Mouse (Mus musculus): ENCODE data around the gene Ubiad1. TPM values are rescaled to one million over a fixed set of nuclear protein-coding genes. Genes with fewer than 3 reads are reported as not detected.

The Ubiad1 gene
- total RNA-seq, 2 experiments from 2014 or later, result 10.1 to 21.7 TPM

DNA sequence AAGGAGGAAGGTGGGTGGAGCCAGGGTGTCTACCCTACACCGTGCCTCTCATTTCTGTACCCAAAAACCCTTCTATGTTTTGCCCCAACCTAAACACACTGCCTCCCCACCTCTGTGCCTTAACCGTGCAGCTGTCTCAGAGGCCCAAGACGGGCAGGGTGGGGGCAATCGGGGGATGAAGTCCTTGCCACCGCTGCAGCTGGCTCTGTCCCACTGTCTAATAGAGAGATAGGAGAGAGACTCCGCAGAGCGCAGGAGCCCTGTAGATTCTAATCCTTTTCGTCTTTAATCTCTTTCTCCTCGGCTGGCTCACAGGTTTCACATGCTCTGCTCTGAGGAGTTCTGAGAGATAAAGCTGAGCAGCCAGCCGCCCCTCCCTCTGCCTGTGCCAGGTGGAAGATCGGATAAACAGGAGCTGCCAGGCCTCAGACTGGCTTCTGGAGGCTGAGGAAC is 27.5 kb downstream of the Ubiad1 start:
- peak; percentile 88 for ATAC-seq (replicated peaks; ENCODE audit: low FRiP score, low TSS enrichment, poor library complexity, severe bottlenecking)

DNA sequence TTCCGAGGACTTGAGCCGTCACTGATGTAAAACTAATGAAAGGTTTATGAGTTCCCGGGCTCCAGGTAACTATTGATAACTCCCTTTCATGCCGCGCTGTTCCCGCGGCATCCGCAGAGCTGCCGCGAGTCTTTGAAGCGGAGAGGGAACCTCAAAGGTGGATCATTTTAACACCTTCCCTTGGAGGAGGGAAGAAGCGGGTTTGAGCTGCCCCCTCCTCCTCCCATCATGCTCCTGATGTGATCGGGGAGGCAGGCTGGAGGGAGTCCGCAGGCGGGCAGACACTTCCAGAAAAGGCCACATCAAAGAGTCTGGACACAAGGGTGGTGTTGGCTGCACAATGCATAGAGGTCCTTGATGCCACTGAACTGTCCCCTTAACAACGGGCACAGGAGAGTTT is 29.0 kb downstream of the Ubiad1 start:
- no peak for ATAC-seq (replicated peaks; ENCODE audit: low FRiP score, low TSS enrichment, poor library complexity, severe bottlenecking)

DNA sequence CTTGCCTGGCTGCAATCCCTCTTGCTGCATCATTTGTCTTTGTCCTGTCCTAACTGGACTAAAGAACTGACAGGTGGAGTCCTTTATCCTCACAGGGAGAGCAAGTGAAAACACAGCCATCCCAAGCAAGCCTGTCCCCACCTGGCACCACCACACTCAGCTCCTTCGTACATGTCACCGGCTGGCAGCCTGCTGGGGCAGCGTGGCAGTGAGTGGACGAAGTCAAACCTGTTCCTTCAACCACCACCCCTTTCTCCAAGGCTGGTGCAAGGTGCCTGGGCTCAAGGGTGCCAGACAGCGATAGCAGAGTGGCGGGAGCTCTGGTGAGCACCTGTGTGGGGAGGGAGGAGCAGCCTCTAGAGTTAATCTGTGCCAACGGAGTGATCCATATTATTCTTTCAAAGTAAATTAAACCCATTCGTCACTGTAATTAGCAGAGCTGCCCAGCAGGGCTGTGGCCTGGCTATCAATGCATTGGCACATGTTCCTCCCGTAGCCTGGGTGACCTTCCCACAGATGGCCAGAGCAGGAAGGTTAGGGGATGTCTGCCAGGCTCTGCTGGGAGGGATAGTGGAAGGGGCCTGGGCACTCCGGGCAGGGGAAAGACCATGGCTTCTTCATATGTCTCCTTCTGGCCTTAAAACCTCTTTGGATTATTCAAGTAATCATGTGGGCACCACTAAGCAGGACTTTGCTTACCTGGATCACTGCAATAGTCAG is 36.2 kb downstream of the Ubiad1 start:
- ATAC-seq (replicated peaks; ENCODE audit: low FRiP score, low TSS enrichment, poor library complexity, severe bottlenecking), result no peak

DNA sequence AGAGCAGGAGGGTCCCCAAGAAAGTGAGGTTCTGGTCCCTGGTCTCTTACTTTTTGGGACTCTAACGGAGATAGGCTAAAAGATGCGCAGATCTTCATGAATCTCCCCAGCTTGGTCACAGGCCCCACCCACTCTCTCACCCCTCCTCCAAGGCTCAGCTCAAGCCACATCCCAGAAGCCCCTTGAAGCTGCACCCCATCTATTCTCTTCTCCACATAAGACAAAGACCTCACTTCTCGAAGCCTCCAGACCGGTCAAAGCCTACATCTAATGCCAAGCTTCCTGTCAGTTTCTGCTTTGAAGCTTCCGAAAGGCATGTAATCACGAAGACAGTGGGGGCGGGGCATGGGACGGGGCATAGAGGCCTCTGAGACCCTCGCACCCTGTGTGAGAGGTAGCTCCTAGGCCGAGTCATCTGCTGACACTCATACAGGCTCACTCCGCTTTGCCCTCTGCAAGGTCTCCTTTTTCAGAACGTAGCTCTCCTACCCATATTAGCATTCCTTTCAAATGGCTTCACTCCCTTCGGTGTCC is 39.2 kb downstream of the Ubiad1 start:
- no peak for ATAC-seq (replicated peaks; ENCODE audit: low FRiP score, low TSS enrichment, poor library complexity, severe bottlenecking)

DNA sequence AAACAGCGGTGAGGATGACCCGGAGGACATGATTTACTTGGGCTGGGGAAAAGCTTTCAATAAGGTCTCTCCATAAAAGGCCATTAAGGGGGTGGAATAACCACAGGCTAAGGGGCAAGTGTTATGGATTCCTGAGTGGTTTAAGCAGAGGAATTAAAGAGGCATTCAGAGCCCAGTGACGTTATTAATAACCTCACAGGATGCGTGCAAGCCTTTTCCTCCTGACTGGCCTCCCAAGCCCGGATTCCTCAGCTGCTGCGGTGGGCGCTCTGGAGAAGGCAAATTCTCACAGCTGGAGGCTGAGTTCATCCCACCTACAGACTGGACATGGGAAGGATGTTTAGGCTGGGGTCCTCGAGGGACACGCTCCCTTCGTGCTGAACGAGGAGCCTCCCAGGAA is 39.8 kb downstream of the Ubiad1 start:
- ATAC-seq (replicated peaks; ENCODE audit: low FRiP score, low TSS enrichment, poor library complexity, severe bottlenecking), result no peak

DNA sequence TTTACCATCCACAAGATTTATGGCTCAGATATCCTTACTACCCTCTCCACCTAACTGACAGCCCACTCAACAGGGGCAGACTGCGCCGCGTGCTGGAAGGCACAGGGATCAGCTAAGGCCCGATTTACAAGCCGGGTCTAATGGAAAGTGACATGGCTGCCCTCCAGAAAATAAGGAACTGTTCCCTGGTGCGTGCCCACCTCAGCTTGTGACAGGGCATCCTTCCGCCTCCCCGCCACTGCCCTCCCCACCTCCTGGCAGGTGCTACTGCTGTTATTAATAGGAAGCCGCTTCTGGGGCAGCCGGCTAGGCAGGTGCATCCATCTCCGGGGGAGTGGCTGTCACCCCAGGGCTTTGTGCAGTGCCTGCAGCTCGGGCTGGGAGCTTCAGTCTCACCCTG is 41.2 kb downstream of the Ubiad1 start:
- no peak for ATAC-seq (replicated peaks; ENCODE audit: low FRiP score, low TSS enrichment, poor library complexity, severe bottlenecking)

DNA sequence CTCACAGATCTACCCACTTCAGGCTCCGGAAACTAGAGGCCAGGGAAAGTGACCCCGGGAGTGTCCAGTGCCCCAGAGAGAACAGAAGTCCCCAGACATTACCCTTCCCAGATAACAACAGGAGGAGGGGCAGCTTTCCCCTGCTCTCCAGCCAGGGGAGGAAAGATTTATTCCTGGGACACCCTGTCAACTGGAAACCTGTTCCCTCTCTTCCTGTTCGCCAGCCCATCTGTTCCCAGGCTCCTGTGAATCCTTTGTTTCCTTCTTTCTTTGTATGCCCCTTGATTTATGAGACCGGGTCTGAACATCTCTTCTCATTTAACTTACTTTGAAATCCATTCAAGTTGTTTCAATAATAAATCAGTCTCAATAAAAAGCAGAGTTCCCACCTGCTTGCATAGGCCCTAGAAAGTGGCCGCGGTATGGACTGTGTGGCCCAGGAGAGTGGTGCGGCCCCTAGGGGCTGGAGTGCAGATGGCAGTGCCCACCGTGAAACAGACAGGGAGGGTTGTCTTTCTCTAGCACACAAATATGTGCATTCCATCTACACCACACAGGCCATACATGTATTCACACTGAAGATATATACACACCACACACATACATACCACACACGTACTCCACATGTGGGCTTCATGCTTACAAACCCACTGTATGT is 45.0 kb downstream of the Ubiad1 start:
- no peak; the same call in 1 of the 2 replicates for ATAC-seq (replicated peaks; ENCODE audit: low FRiP score, low TSS enrichment, poor library complexity, severe bottlenecking)

DNA sequence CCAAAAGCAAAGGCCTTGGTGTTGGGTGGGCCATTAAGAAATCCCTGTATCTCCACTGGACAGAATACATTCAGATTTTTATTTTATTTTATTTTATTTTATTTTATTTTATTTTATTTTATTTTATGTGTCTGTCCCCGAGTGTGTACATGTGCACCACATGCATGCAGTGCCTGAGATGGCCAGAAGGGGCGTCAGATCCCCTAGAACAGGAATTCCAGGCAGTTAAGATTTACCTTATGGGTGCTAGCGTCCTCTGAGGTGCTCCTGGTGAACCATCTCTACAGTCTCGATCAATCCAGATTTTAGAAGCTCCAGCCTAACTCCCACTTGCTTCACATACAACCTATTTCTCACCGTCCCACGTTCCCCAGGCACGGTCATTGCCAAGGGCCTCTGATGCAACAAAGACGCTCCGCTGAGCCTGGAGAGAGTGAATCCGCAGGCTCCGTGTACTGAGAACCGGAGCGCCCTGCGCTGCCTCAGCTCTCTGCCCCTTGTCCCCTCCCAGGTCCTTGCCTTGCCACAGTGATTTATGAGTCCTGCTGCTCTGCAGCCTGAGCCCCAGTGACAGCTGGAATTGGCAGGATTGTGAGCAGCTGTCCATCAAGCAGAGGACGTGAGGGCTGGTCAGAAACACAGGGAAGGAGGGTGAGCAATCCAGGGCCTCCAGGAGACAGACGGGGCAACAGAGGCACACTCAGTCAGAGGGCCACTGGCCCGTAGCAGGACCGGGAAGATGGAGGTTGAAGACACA is 46.9 kb downstream of the Ubiad1 start:
- no peak for ATAC-seq (replicated peaks; ENCODE audit: low FRiP score, low TSS enrichment, poor library complexity, severe bottlenecking)

DNA sequence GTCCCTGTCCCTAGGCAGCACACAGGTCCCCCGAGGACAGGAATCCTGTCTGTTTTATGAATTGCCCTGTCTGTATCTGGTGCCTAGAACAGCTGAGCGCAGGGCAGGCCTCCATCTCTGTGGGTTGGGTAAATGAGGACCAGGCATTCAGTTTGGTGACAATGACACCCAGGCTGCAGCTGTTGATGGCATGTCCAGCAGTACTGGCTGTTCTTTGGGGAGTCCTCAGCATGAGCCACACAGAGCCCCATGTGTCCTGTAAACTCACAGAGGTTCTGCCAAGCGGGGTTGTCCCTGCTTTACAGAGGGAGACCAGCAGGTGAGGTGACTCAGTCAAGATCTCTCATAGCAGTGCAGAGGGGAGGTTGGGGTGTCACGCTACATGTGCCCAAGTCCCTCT is 47.5 kb downstream of the Ubiad1 start:
- no peak for ATAC-seq (replicated peaks; ENCODE audit: low FRiP score, low TSS enrichment, poor library complexity, severe bottlenecking)

DNA sequence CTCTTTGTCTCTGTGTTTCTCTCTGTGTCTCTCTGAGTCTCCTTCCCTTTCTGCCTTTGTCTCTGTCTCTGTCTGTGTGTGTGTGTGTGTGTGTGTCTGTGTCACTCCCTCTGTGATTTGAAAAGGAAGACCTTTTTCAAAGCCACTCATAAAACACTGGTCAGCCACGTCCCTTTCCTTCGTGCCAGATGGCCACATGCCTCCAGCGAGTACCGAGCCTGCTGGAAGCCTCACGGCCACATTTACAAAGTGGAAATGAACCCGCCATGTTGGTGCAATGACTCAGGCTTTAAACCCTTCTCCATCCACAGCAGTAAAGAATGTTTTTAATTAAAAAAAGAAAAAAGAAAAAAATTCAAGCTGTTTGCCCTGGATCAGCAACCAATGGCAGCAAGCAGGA is 48.7 kb downstream of the Ubiad1 start:
- no peak for ATAC-seq (replicated peaks; ENCODE audit: low FRiP score, low TSS enrichment, poor library complexity, severe bottlenecking)

DNA sequence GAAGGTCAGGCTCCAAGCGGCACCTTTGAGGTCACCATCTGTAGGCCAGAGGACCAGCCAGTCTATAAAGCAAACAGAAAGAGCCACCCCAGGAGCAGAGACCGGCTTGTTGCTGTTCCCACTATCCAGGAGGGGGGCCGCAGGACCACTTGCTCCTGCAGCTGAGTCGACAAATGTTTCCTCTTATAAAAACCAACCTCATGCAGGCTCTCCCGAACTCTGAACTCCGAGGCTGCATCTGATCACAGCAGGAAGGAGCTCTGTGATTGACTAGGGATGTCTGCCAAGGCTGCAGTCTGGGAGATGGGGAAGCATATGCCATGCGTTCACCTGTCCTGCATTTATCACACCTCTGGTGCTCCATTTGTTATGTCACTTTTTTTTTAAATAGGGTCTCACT is 49.4 kb downstream of the Ubiad1 start:
- no peak for ATAC-seq (replicated peaks; ENCODE audit: low FRiP score, low TSS enrichment, poor library complexity, severe bottlenecking)

DNA sequence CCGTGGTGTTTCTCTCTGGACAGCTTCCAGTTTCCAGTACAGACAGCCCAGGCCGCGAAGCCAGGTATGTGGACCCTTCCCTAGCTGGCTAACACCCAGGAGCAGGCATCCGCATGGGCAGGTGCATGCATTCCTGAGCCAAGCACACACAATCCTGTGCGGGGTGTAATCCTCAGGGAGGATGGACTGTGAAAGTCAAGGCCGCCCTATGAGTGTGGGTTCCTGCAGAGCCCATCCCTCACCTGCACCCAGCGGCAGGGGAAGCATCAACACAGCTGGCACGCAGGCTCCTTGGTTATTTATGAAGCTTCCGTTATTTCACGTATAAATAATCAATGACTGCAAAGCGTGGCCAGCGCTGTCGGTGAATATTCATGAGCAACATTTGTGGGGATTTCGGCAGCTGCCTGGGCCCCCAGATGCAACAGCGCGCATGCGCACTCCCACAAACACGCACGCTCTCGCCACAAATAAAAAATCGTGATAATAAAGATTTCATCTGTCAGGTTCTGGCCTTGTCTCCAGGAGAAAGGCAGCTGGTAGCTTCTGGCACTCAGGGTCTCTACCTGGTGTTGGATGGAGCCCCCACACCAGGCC is 52.8 kb downstream of the Ubiad1 start:
- no peak for ATAC-seq (replicated peaks; ENCODE audit: low FRiP score, low TSS enrichment, poor library complexity, severe bottlenecking)

DNA sequence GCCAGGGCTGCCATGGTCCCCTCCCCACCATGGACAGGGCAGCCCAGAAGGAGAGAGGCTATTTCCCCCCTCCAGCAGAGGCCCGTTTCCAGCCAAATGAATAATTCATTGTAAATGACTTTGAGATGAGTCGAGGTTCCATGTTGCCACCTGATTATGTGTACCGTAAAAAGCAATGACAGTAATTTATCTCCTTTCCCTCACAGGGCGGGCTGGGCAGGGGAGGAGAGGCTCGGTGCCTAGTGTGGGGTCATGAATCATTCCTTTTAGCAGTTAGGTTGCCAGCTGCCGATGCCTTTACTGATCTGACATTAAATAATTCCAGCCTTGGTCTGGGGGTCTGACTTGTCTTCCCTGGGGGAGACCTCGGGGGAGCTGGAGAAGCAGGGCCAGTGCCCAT is 54.9 kb downstream of the Ubiad1 start:
- ATAC-seq (replicated peaks; ENCODE audit: low FRiP score, low TSS enrichment, poor library complexity, severe bottlenecking), result no peak

DNA sequence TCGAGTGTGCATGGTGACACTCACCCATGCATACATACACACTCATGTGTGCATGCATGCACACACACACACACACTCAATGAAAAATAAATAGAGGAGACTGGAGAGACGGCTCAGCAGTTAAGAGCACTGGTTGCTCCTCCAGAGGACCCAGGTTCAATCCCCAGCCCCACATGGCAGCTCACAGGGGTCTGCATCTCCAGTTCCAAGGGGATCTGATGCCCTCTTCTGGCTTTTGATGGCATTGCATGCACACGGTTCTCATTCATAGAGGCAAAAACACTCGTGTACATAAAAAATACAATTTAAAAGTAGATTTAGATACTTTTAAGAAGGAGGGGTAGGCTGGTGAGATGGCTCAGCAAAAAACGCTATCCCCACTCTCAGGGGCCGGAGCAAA is 55.5 kb downstream of the Ubiad1 start:
- no peak for ATAC-seq (replicated peaks; ENCODE audit: low FRiP score, low TSS enrichment, poor library complexity, severe bottlenecking)

DNA sequence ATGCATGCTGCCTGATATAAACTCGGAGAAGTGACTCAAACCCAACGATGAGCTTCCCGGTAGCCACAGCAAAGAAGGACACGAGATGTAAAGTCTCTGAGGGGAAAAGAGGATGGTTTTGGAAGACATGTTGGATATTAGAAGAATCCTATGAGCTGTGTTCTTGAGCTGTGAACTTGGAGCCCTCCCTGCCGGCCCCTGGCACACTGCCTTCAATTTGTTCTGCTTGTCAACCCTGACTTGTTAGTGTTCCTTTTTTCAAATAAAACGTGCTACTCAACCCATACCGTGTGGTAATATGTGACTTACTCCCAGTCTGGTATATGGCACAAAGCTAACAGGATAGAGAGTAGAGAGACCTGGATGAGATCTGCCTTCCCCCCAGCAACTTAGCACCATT is 59.3 kb downstream of the Ubiad1 start:
- ATAC-seq (replicated peaks; ENCODE audit: low FRiP score, low TSS enrichment, poor library complexity, severe bottlenecking), result no peak

Other genes starting within 250 kb of the Ubiad1 start
- gene Disp3, start 156.8 kb downstream of the Ubiad1 start, total RNA-seq (2014; fragmentation: Nextera tagmentation), result not detected in 2 replicates
- gene Disp3, start 156.8 kb downstream of the Ubiad1 start, total RNA-seq (2017), result not detected in 2 replicates
- gene Mtor, start 3.8 kb upstream of the Ubiad1 start, total RNA-seq (2014; fragmentation: Nextera tagmentation), result 26.5 and 27.9 TPM in 2 replicates
- gene Mtor, start 3.8 kb upstream of the Ubiad1 start, total RNA-seq (2017), result 9.1 and 12.2 TPM in 2 replicates
- not detected in 2 replicates for gene Angptl7, start 55.7 kb upstream of the Ubiad1 start, total RNA-seq (2014; fragmentation: Nextera tagmentation)
- not detected in 2 replicates for gene Angptl7, start 55.7 kb upstream of the Ubiad1 start, total RNA-seq (2017)
- gene Exosc10, start 113.7 kb upstream of the Ubiad1 start, total RNA-seq (2014; fragmentation: Nextera tagmentation), result 69.1 and 70.6 TPM in 2 replicates
- gene Exosc10, start 113.7 kb upstream of the Ubiad1 start, total RNA-seq (2017), result 54.7 and 66.6 TPM in 2 replicates
- 261 and 281 TPM in 2 replicates for gene Srm, start 146.7 kb upstream of the Ubiad1 start, total RNA-seq (2014; fragmentation: Nextera tagmentation)
- 31.8 and 77.4 TPM in 2 replicates for gene Srm, start 146.7 kb upstream of the Ubiad1 start, total RNA-seq (2017)
- gene Masp2, start 157.8 kb upstream of the Ubiad1 start, total RNA-seq (2014; fragmentation: Nextera tagmentation), result not detected in 2 replicates
- gene Masp2, start 157.8 kb upstream of the Ubiad1 start, total RNA-seq (2017), result 0.33 TPM in 1 of 2 replicates, not detected in the other
- gene Tardbp, start 182.2 kb upstream of the Ubiad1 start, total RNA-seq (2014; fragmentation: Nextera tagmentation), result 456 and 583 TPM in 2 replicates
- 804 and 881 TPM in 2 replicates for gene Tardbp, start 182.2 kb upstream of the Ubiad1 start, total RNA-seq (2017)
- not detected in 2 replicates for gene Gm572, start 198.5 kb upstream of the Ubiad1 start, total RNA-seq (2014; fragmentation: Nextera tagmentation)
- gene Gm572, start 198.5 kb upstream of the Ubiad1 start, total RNA-seq (2017), result not detected in 2 replicates